Mouse (Mus musculus) ES-E14 (cell line): ENCODE results near the gene Rfc2. TPM values are rescaled to one million over a fixed set of nuclear protein-coding genes. Genes with fewer than 3 reads are reported as not detected.

ENCODE experiments used
- DNase-seq: peaks from one replicate; pipeline ENCODE4 v3.0.0-alpha.2; 2013; ENCODE audit warnings: low read depth, low spot score
- H3K27ac ChIP-seq: 2 replicates; pipeline ENCODE4 v1.5.1; 2012; ENCODE audit warnings: low read depth, mild to moderate bottlenecking, low read length, moderate library complexity, mixed read lengths; ENCODE audit not compliant: poor library complexity, insufficient read depth, severe bottlenecking
- H3K36me3 ChIP-seq: 2 replicates; pipeline ENCODE4 v1.6.1; 2012; ENCODE audit warnings: mild to moderate bottlenecking, low read length, moderate library complexity, mixed read lengths; ENCODE audit not compliant: control insufficient read depth, poor library complexity, insufficient read depth, severe bottlenecking
- H3K4me1 ChIP-seq, 2 experiments: fragments of 150-350 bp in 1 of 2; sonication (generic) in 1 of 2; 2 replicates each; pipeline ENCODE4 v1.6.1; 2012; ENCODE audit warnings: low read length in 2 of 2, mild to moderate bottlenecking in 1 of 2, mixed read lengths in 1 of 2; ENCODE audit not compliant: control insufficient read depth in 2 of 2, insufficient read depth in 2 of 2, poor library complexity in 1 of 2
- H3K4me3 ChIP-seq, 2 experiments: fragments of 150-350 bp in 1 of 2; sonication (generic) in 1 of 2; 2 replicates each; pipeline ENCODE4 v1.5.1; 2012; ENCODE audit warnings: low read length in 2 of 2, low read depth in 1 of 2, mild to moderate bottlenecking in 1 of 2, mixed read lengths in 1 of 2; ENCODE audit not compliant: insufficient read depth in 1 of 2, poor library complexity in 1 of 2, severe bottlenecking in 1 of 2
- H3K9ac ChIP-seq: 2 replicates; pipeline ENCODE4 v1.6.1; 2012; ENCODE audit warnings: low read depth, mild to moderate bottlenecking, low read length, mixed read lengths; ENCODE audit not compliant: poor library complexity, insufficient read depth, severe bottlenecking
- H3K9me3 ChIP-seq: fragments of 150-350 bp; sonication (generic); 2 replicates; pipeline ENCODE4 v1.6.1; 2012; ENCODE audit warnings: low read depth, mild to moderate bottlenecking, low read length; ENCODE audit not compliant: control insufficient read depth, insufficient read depth
- CHD2 ChIP-seq: IDR thresholded peaks from 2 replicates; pipeline ENCODE4 v1.6.1; 2014; ENCODE audit warnings: mild to moderate bottlenecking, low read depth, low read length, inconsistent platforms
- HCFC1 ChIP-seq: IDR thresholded peaks from 2 replicates; pipeline ENCODE4 v1.6.1; 2012; ENCODE audit warnings: low read length, inconsistent platforms, borderline replicate concordance; ENCODE audit not compliant: insufficient read depth
- MAFK ChIP-seq: IDR thresholded peaks from 2 replicates; pipeline ENCODE4 v1.6.1; 2014; ENCODE audit warnings: mild to moderate bottlenecking, low read depth, low read length, inconsistent platforms; ENCODE audit not compliant: insufficient read depth
- ZC3H11A ChIP-seq: IDR thresholded peaks from 2 replicates; pipeline ENCODE4 v1.6.1; 2012; ENCODE audit warnings: low read depth, mild to moderate bottlenecking, inconsistent platforms, low read length, borderline replicate concordance
- ZNF384 ChIP-seq: IDR thresholded peaks from 2 replicates; pipeline ENCODE4 v1.6.1; 2012; ENCODE audit warnings: low read depth, low read length, inconsistent platforms
- in situ Hi-C, 2 experiments: fragments of 600-800 bp; cut with MboI; formaldehyde crosslinking; loops; one replicate each; pipeline ENCODE4 v1.15.1; 2025; ENCODE audit warnings: low sequenced_read_pairs in 2 of 2, inconsistent platforms in 1 of 2; ENCODE audit not compliant: unreplicated experiment in 2 of 2
- total RNA-seq: library from RNA; depleted of rRNA; stranded (reverse); fragments of 300-350 nt; gene quantifications from 2 replicates; pipeline ENCODE4 v1.2.3, GENCODE M21; 2012

The Rfc2 gene
- total RNA-seq, 1 experiment: 168 TPM

DNA sequence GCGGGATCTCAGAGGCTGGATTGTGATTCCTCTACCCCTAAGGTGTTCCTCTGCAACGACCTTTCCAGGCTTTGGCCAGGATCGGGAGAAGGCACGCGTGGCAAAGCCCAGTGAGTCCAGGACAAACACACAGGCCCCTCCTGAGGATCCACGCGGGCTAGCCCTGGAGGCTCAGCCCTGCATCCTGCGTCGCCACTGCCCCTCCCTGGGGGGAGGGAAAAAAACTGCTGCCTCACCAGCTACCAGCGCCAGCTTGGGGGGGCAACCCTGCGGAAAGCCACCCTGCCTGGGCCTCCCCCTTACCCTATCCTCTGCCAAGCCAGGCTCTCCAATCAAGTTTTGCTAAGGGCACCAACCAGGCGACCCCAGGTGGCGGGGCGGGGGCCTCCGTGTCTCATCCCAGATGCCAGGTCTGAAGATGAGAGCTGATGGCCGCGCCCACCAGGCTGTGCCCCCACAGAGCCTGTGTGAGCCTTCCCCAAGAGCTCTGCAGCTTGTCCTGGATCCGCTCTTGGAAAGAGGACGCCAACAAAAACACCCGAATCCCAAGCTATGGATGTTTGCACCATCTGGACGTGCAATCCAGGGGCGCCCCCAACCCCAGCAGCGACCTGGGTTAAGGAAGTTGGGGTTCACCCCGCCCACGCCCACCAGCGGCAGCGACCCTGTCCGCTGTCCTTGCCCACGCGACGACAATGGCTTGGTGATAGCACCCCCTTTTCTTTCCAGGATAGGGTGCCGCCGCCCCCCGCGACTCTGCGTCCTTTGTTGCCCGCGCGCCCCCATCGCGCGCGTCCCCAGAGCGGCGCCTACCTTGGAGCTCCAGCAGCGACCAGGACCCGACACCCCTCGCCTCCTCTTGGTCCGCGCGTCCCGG lies 29.7 kb upstream of the Rfc2 start:
- peak overlapping the region; percentile 80 for H3K9ac ChIP-seq
- TF ChIP-seq CHD2: no peak
- no peak for TF ChIP-seq HCFC1
- in situ Hi-C loops: no loop called here
- H3K36me3 ChIP-seq: no peaks in the 10 kb centered on the region
- H3K4me1 ChIP-seq: peaks cover 7 to 18% of the 10 kb centered on the region in 2 experiments; a peak in 3 of 4 replicates
- H3K4me3 ChIP-seq: peak overlapping the region; percentile 77 to 90
- no peak for DNase-seq
- H3K27ac ChIP-seq: no peak overlapping the region
- no peaks in the 10 kb centered on the region for H3K9me3 ChIP-seq

DNA sequence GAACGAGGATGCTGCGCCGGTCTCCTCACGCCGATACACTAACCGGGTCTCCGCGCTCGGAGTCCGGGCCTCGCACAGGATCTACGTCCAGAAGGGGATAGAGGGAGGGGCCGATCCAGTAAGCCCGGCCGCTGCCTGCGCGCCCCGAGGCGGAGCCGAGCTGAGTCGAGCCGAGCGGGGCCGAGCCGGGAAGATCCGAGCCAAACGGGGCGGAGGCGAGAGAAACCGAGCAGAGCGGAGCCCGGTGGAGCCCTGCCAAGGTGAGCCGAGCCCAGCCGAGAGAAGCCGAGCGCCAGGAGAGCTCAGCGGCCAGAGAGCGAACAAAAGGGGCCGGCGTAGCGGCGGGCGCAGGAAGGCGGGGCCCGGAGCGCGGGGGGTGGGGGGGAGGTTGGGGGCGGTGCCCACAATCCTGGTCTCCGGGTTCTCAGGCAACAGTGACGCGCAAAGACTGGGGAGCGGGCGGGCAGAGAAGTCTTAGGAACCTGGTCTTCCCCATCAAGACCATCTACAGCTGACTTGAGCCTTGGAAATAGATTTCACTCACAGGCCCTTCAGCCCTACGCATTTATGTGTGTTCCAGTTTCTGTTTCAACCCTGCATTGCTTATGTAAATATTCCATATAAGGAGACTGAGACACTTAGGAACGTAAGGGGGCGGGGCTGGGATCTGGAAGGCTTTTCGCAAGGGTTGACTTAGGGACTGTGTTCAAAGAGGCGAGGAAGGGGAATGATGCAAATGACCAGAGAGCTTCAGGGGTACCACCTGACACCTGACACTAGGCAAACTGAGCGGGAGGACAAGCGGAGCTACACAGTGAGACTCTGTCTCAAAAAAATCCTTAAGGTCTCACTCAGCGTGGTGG lies 28.8 kb upstream of the Rfc2 start, which contains the start of gene Clip2:
Gene Clip2, minus strand, starts transcription at position 325 of the 863 bp plus-strand sequence.
- in situ Hi-C loops: no loop called here
- no peaks in the 10 kb centered on the region for H3K36me3 ChIP-seq
- 0 out of 2 replicates have a peak, but pooled peaks have one; percentile 21 for TF ChIP-seq HCFC1
- no peak for TF ChIP-seq CHD2
- H3K27ac ChIP-seq: no peak within 1 kb of the TSS
- no peaks in the 10 kb centered on the region for H3K9me3 ChIP-seq
- peak; percentile 62 for DNase-seq
- H3K4me3 ChIP-seq: peak within 1 kb of the TSS; percentile 77 to 90
- H3K4me1 ChIP-seq: peaks cover 8 to 20% of the 10 kb centered on the region in 2 experiments; a peak in 3 of 4 replicates
- peak within 1 kb of the TSS; percentile 80 for H3K9ac ChIP-seq

- H3K36me3 ChIP-seq: no peaks in the 10 kb centered on the region
- H3K4me1 ChIP-seq: peaks cover 10 to 25% of the 10 kb centered on the region in 2 experiments; a peak in 3 of 4 replicates
- H3K9ac ChIP-seq: no peak overlapping the region
- in situ Hi-C loops: no loop called here
- DNase-seq: no peak
- H3K4me3 ChIP-seq: no peak overlapping the region
- no peak overlapping the region for H3K27ac ChIP-seq
- H3K9me3 ChIP-seq: no peaks in the 10 kb centered on the region
- TF ChIP-seq ZNF384 (no peak), ZC3H11A (no peak), CHD2 (no peak), HCFC1 (no peak), MAFK (no peak)
Measured at GRCm38 (mm10) chr5:134553951-134554546, 27.1 kb upstream of the Rfc2 start.

DNA sequence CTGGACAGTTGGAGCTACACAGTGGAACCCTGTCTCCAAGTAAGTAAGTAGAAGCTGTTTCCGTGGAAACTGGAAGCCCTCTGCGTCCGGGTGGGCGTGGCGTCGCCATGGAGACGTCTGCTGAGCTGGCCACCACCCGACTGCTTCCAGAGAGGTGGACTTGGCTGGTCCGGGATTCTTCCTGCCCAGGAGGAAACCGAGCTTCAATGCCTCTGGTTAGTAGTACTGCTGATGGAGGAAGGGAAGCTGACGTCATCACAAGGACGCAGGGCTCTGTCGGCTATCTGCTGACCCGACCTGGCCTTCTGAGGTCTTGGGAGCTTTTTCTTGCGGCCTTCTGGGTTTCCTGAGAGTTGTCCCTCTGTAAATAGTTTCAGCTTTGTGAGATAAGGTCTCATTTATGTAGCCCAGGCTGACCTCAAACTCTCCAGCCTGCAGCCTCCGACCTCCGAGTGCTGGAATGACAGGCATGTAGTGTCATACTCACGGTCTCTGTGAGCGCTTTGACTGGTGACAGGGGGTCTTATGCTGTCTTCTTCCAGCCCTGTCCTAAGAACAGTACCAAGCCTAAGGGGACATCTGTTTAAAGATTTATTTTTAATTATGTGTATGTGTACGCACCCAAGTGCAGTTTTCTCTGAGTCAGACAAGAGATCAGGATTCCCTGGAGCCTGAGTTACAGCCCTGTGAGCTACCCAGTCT lies 25.6 kb upstream of the Rfc2 start:
- Histone ChIP-seq H3K9ac (no peak overlapping the region), H3K4me3 (no peak overlapping the region), H3K27ac (no peak overlapping the region), H3K9me3 (no peaks in the 10 kb centered on the region), H3K36me3 (no peaks in the 10 kb centered on the region), H3K4me1 (peaks cover 11 to 25% of the 10 kb centered on the region in 2 experiments; a peak in 3 of 4 replicates)
- no peak for DNase-seq
- in situ Hi-C loops: no loop called here
- no peak for TF ChIP-seq ZNF384
- TF ChIP-seq CHD2: no peak
- TF ChIP-seq HCFC1: no peak
- TF ChIP-seq ZC3H11A: no peak
- no peak for TF ChIP-seq MAFK
